Mouse (Mus musculus) right cerebral cortex, postnatal 4 days (tissue): Measurements from ENCODE around the gene Sipa1l1.
"Not testable (repeated sequence)": the region's sequence is repeated elsewhere in the genome, so short reads cannot be mapped to it uniquely, and the experiment has no call there.

Experiments
- DNase-seq: peaks from one replicate; pipeline ENCODE4 v3.0.0-alpha.2; 2022

The Sipa1l1 gene

DNA sequence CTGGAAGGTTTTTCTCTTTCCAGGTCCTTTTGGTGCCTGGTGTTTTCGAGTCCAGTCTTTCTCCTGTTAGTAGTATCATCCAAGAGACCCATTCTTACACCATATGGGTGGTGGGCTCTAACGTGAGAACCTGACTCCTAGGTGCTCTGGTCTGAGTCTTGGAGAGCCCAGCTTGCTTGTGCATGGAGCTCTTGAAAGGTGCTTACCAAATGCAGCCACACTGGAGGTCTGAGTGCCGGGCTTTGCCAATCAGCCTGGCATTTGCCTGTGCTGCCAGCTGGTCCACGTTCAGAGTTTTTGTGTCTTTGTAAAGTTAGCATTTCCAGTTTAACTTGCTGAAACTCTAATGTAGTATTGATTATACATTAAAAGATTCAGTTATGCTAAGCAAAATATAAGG lies 9.5 kb downstream of the Sipa1l1 start:
- DNase-seq, result no peak

DNA sequence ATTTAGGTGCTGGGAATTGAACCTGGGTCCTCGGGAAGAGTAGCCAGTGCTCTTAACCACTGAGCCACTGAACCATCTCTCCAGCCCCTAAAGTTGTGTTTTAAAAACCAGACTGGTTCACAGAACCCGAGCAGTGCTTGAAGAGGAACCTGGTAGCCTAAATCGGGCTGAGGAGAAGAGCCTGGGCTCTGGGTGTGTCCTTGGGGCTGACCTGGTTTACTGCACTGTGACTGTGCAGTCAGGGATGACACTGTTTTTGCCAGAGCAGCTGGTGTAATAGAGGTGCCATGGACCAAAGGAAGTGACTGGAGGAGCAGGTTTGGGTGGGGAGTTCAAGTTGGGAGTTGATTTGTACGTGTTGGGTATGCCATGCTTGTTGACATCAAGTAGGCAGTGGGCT lies 10.5 kb downstream of the Sipa1l1 start:
- no peak for DNase-seq

DNA sequence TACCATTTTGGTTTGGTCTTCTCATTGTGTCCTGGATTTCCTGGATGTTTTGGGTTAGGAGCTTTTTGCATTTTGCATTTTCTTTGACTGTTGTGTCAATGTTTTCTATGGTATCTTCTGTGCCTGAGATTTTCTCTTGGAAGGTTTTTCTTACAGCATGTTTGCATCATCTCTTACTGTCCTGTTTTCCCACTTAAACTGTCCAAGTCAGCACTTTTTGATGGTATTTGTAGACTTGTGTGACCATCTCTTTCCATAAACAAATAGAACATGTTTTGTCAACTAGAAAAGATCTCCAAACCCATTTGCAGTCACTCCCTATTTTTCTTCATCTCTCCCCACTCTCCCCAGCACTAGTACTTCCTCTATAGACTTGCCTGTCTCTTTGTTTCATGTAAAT lies 17.0 kb downstream of the Sipa1l1 start:
- DNase-seq, result not testable (repeated sequence)

DNA sequence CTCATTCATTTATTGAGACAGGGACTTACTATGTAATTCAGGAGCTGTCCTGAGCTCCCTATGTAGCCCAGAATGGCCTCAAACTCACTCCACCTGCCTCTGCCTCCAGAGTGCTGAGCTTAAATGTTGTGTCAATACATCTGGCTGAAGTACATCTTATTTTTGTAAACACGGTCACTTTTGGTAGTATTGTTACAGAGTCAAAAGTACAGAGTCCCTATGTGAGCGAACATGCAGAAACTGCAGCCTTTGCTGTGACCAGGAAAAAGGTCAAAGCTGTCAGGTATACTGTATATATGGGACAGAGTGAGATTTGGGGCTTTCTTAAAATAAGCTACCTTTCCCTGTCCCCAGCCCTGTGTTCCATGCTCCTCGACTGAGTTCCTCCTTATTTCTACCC lies 17.6 kb downstream of the Sipa1l1 start:
- DNase-seq, result no peak

DNA sequence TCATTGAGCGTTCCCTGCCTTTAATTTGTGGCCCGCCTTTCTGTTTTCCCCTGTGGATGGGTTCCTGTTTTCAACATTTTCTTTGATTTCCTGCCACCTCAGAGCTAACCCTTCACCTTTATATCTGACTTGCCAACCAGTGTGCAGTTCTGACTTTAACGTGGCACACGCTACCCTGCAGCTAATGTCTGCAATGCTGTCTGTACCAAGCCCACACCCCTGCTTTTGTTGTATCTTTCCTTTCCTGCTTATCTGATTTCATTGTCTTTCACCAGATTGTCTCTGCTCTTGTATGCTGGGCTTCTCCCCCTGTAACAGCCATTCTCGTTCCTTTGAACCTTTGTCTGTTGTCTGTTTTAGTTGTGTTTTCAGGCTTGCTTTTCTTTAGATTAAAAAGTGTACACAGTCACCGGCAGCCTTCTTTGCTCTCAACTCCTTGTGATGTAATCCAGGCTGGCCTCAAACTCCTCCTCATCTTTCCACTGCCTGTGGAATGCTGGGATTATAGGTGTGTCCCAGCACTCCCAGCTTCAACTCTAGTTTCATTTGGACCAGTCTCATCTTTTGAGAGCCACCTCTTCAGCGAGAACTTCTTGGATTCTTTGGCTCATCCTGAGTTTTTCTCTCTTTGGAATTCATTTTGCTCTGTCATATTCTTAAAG lies 18.2 kb downstream of the Sipa1l1 start:
- no peak for DNase-seq

DNA sequence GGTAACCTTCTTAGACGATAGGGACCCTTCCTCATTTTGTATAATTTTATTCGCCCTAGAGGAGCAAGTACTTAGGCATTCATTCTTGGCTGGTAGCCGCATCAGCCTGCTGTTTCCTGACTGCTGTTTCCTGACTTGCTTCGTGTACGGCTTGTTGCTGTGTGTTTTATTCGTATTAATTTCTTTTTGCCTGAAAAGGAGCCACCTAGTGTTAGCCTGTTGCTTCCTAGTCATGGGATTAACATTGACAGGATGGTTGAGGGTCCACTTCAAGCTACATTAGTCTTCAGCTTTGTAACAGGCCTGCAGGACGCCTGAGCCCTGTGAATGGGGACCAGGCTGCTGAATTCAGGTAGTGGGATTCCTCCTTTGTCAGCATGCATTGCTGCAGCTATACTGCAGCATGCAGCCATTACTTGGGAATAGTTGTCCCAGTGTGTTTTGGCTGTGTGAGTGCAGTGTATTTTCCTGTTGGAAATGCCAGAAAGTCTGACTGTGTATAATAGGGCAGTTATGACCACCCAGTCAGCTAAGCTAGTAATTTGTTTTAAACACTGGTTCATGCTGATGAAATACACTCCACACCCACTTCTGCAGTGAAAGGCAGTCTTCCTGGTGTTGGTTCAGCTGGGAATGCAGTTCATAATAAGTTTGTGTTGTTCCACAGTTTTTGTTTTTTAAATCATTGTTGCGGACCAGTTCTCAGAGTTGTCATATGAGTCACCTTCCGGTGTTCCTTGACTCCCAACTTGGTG lies 19.4 kb downstream of the Sipa1l1 start:
- no peak for DNase-seq

DNA sequence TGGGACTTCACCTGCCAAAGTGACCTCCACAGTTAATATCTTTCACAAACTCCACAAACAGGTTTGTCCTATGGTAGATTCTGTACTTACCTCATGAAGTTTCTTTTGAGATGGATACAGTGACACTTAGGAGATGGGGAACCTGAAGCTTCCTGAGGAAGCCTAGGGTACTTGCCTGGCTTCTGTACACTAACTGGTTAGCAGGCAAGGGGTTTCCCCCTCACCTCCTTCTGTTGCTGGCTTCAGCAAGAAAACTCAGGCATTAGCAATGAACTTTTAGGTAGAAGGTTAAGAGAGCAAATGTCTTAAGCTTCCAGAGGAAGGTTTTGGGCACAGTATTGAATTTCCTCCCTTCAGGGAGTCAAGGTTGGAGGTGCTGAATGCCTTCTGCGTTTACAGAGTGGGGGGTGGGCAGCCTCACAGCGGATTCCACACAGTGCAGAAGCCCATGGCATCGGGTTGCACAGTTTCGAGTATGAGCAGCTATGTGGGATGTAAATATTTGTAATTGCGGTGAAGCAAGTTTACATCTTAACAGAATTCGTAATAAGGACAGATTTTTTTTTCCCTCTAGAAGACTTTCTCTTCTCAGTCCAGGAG lies 20.1 kb downstream of the Sipa1l1 start:
- no peak for DNase-seq

DNA sequence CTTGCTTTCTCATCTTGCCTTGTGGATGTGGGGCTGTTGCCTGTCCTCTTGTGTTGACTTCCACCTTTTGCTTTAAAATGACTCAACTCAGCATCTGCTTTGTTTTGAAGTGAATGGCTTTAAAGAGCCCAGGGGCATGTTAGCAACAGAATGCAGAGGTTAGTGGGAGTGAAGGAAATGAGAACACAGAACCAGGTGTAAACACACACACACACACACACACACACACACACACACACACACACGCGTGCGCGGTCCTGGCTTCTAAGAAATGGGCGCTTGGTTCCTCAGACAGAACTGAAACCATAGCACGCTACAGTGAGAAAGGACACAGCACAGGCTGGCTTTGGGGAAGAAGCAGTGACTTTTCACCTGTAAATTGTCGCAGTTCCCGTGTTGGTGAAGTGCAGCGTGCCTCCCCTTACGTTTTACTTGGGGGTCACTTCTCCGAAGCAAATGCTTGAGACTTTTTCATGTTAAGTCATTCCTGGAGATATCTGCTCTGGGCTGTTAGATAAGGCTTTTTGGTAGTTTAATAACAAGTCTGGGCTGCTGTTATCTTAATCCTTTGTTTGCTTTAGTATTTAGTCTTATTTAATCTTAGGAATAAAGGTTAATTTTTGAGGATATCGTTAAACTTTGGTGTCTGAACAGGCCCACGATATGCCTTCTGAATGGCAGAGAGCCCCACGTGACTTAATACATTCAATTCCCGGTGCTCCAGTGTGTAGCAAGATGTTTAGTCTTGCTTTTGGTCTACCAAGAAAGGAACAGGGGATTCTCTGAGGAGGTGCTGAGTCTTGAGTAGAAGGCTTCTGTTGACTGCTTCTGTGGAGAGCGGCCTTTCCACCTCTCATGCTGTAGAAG lies 20.8 kb downstream of the Sipa1l1 start:
- no peak for DNase-seq

DNA sequence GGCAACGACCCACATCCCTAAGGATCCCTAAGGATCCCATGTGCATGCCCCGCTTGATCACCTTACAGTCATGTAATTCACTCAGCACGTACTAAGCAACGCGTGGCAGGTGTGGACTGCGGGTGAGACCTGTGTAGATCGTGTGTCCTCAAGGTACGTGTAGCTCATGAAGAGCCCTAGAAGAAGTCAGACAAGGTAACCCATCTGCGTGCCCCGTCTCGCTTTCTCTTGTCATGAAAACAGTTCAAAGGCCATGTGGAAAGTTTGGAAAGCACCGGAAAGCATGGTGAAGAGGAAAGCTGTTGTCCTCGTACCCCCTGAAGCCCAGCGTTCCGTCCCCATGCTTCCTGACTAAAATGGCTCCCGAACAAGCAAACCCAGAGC lies 21.5 kb downstream of the Sipa1l1 start:
- DNase-seq, result no peak

DNA sequence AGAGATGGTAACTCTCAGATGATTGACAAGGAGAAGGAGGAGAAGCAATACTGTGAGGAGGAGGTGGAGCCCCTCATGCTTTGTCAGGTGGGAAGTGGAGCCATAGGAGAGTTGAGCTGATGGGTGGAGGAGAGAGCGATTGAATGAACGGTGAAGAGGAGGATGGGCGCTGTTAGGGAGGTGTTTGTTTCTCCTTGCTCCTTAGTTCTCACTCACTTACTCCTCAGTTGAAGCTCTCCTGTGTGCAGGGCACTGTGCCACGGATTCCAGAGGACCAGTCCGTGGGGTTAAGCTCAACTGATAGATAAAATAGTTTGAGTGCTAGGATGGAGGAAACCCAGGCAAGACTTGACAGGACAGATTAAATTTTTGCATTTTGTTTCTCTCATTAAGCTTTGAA lies 22.6 kb downstream of the Sipa1l1 start:
- DNase-seq, result no peak

DNA sequence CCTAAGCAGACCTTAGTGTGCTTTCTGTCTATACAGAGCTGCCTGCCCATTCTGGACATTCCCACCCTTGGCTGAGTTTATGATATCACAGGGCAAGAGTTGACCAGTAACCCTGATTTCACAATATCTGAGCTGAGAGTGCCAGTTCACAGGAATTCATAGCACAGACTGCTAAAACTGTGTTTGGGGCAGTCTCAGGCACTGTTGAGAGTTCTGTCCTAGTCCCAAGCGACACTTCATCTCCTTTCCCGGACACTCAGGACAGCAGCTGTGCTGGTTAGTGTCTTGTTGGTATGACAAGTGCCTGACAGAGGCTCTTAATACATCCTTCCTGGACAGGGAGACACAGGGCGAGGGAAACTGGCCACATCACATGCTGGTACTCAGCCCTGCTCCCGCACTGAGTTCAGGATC lies 23.5 kb downstream of the Sipa1l1 start:
- DNase-seq, result no peak

DNA sequence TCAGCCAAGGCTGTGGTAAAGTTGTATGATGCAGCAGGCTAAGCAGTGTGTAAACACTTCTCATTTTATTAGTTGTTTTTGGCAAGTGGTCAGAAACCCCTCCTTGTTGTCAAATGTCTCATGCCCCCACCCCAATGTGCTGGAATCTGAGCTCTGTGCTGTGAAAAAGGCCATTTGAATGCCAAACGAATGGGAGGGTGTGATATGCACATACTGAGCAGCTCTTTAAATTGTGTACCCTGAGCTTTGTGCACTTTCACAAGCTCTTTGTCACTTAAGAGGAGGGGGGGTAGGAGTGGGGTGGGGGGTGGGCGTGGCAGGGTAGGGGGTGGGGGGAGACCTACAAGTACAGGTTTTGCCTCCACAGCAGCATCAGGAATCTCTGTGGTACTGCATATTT lies 24.4 kb downstream of the Sipa1l1 start:
- DNase-seq, result no peak

DNA sequence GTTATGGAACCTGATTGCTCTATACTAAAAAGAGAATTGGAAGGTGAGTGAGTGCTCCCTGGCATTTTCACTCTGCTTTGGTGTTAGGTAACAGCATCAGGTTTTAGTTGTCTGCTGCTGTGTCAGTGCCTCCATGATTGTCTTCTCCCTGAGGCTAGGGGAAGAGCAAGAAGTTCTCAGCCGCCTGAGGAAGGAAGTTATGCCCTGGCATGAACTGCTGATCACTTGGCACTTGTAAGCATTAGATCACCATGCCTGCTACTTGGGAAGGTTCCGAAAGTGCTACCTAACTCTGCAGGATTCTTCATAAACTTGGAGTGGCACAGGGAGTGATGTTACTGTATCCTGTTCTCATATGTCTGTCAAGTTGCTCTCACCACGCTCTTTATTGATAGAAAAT lies 25.8 kb downstream of the Sipa1l1 start:
- DNase-seq, result no peak

DNA sequence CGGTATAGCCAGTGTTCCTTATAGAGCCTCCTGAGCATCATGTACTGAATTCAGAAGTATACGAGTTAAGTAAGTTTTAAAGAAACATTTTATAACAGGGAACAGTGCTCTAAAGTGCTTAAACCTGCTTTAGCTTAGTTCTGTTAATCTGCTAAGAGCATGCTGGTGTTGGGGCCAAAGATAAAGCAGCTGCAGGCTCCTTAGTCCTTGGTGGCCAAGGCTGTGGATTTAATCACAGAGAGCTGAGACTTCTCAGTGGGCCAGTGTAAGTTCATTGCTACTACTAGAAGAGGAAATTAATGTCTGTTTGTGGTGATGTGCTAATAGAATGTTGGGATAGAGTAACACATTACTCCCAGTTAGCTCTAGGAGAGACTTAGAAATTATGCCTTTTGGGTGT lies 27.1 kb downstream of the Sipa1l1 start:
- DNase-seq, result no peak

DNA sequence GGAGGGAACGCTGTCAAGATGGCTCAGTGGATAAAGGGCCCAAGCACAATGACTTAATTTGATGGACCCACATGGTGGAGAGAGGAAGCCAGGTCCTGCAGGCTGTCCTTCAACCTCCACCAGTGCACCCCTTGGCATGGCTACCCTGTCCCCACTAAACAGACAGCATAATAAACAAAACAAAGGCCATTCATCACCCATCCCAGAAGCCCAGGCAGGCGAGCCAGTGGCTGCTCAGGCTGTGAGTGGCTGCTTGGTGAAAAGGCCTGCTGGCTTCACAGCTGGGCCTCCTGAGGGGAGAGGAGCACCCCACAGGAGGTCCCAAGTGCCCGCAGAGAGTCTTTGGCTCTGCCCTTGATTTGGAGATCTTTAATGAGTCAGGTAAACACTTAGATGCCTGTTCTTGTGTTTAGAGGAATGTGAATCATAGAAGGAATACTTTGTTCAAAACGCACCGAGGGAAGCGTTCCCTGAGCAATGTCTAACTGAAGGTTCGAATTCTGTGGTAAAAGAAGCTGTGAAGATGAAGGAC lies 27.6 kb downstream of the Sipa1l1 start:
- no peak for DNase-seq

DNA sequence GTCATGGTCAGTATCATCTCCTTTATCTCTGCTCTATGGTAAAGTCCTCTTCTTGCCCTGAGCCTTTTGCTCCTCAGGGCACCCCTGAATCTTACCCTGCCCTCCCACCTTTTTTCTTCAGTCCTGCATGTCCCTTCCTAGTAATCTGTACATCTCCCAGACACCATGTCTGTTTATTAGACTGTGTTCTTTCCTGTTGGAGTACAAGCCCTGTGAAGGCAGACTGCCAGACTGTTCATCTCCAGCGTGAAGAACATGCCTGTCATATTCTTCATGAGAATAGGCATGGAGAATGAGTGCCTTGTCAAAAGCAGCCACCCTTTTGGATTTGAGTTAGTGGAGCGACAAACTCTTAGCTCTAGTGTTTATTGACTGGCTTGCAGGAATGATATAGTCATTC lies 28.1 kb downstream of the Sipa1l1 start:
- DNase-seq, result no peak

DNA sequence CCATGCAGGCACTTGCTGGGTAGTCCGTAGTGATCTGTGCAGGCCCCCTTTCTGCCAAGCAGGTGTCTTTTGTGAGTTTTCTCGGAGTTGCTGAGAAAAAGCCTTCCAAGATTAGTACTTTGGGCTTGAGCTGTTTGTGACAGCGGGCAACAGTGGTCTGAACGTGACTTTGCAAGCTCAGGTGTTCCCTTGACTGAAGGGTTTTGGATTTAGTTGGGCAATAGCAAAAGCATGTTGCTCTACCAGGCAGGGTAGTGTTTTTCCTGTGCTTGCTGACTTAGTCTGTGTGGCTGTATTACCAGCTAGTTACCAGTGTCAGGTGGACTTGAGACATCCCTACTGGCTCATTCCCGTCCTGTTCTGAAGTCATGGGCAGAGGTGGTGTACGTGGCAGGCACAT lies 30.2 kb downstream of the Sipa1l1 start:
- no peak for DNase-seq

DNA sequence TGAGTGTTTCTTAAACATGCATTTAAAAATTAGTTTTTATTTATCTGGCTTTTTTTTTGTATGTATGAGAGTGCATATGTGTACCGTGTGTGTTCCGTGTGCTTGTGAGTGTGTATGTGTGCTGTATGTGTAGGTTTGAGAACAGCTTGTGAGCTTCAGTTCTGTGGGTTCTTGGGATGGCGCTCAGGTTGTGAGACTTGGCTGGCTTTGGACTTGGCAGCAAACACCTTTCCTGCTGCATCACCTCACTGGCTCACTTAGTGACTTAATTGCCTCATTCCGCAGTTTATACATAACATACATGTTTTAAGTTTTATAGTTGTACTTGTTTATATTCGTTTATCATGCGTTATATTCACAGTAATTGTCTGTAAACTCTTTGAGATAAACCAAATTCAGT lies 35.0 kb downstream of the Sipa1l1 start:
- no peak for DNase-seq

DNA sequence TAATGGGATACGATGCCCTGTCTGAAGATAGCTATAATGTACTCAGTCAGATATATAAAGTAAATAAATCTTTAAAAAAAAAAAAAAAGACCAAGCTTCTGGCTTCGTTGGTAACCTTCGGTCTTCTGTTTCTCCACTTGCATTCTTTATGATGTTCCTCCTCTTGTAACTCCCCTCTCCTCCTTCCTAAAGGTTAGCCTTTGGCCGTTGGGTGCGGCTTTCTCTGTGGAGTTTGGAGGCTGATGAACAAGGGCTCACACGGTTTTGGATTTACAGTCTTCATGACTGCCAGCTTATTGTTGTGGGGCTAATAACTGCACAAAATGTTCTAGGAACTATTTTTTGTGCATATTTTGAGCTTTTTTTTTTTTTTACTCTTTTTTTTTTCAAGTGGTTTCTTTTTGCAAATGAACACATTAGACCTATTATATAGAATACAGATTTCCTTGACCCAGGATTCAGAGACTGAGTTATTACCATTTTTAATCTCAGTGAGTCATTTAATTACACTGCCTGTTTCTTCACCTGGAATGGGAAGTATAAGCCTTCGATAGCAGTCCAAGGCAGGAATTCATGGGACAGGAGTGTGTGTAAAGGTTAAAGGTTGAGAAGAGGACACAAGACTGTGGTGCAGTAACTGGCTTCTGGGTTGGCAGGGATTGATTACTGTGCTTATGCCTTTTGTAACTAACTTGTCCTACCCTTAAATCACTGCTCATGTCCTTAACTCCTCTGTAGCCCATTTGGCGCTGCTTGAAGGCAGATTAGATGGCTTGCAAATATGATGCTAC lies 37.9 kb downstream of the Sipa1l1 start:
- DNase-seq, result no peak

DNA sequence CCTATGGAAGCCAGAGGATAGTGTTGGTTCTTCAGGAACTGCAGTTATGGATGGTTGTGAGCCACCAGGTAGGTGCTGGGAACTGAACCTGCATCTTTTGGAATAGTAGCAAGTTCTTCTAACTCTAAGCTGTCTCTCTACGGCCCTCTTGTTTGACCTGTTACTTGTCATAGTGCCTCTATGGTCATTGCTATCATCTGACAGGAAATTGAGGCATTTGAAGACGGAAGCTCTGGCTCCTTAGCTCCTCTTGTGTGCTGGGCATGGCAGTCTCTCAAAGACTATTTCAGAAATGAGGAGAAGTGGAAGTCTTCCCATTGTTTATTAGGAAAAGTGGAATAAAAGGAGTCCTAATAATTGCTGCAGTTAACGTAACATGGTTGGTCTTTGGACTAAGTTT lies 38.9 kb downstream of the Sipa1l1 start:
- no peak for DNase-seq

DNA sequence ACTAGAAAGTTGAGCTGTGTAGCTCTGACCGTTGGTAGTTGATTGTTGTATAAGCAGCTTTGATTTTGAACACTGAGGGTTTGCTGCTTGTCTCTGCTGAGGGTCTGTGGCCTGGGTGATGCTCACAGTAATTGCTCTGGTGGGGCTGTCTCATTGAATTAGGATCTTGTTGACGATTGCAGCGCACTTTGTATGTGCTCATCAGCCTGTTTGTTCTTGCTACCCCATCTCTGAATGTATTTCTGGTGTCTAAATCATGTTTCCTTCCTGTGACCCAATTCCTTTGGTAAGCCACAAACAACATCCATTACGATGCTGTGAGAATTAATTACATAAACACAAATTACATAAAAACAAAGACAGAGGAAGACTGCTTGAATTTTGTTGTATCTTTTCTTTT lies 39.5 kb downstream of the Sipa1l1 start:
- no peak for DNase-seq

DNA sequence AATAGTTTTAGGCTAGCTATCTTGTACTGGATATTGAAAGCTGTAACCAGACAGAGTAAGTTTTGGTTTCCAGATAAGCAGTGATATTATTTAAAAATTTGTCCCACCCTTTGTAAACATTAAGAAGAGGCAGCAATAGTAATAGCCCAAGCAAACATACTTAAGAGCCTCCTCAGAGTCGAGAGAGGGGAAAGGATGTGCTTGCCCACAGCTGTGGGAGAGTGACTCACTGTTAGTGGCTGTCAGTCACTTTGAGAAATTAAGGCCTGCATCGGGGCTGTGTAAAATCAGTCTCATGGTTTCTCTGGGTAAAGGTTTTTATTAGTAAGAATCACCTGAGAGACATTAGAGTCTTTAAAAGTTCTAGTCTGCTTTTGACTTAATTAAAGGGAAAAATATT lies 40.6 kb downstream of the Sipa1l1 start:
- no peak for DNase-seq
